Mouse (Mus musculus) cerebellum, adult 11-12 months (tissue): Measurements from ENCODE around the gene Gm826.

Experiments used
- DNase-seq: peaks from one replicate; pipeline ENCODE4 v3.0.0; 2022

Gene Gm826

GRCm38 (mm10) chr2:160267828-160268453 is 66.0 kb downstream of the Gm826 start:
- DNase-seq, result no peak

GRCm38 (mm10) chr2:160263861-160264260 is 70.1 kb downstream of the Gm826 start:
- DNase-seq, result no peak

GRCm38 (mm10) chr2:160261538-160261937 is 72.4 kb downstream of the Gm826 start:
- no peak for DNase-seq
